Mouse (Mus musculus) C2C12 (cell line): Measurements from ENCODE around the gene Rtp4. TPM values are rescaled to one million over a fixed set of nuclear protein-coding genes. Genes with fewer than 3 reads are reported as not detected.

Experiments used
- H3K27me3 ChIP-seq: one replicate; pipeline ENCODE4 v1.6.1; 2011; ENCODE audit not compliant: control insufficient read depth, insufficient read depth, insufficient read length
- H3K36me3 ChIP-seq: one replicate; pipeline ENCODE4 v1.6.1; 2011; ENCODE audit not compliant: control insufficient read depth, insufficient read depth
- H3K4me3 ChIP-seq: one replicate; pipeline ENCODE4 v1.5.1; 2011; ENCODE audit warnings: mild to moderate bottlenecking, control low read depth; ENCODE audit not compliant: poor library complexity, insufficient read depth, severe bottlenecking
- H3K79me2 ChIP-seq: one replicate; pipeline ENCODE4 v1.6.1; 2011; ENCODE audit not compliant: control insufficient read depth, insufficient read depth
- H3K79me3 ChIP-seq: one replicate; pipeline ENCODE4 v1.6.1; 2011; ENCODE audit warnings: low read depth, control low read depth
- H3ac ChIP-seq: one replicate; pipeline ENCODE3; 2011; ENCODE audit warnings: low read depth; ENCODE audit not compliant: control insufficient read depth, insufficient read length
- CEBPB ChIP-seq: IDR thresholded peaks from one replicate; pipeline ENCODE4 v1.6.1; 2011; ENCODE audit warnings: low read depth, mild to moderate bottlenecking, control low read depth, moderate library complexity
- CTCF ChIP-seq: IDR thresholded peaks from one replicate; pipeline ENCODE4 v1.5.1; 2011; ENCODE audit not compliant: control insufficient read depth, insufficient read depth, insufficient read length
- FOSL1 ChIP-seq: IDR thresholded peaks from one replicate; pipeline ENCODE4 v1.8.0; 2011; ENCODE audit warnings: mild to moderate bottlenecking, low read length; ENCODE audit not compliant: poor library complexity, insufficient read depth, severe bottlenecking
- MAX ChIP-seq: IDR thresholded peaks from one replicate; pipeline ENCODE4 v1.6.1; 2011; ENCODE audit warnings: mild to moderate bottlenecking, control low read depth
- MYOD1 ChIP-seq: IDR thresholded peaks from one replicate; pipeline ENCODE4 v1.6.1; 2011; ENCODE audit warnings: low read depth; ENCODE audit not compliant: control insufficient read depth, insufficient read length
- MYOG ChIP-seq: IDR thresholded peaks from one replicate; pipeline ENCODE4 v1.6.1; 2011; ENCODE audit not compliant: control insufficient read depth, insufficient read length; ENCODE audit errors: extremely low read depth
- USF1 ChIP-seq: IDR thresholded peaks from one replicate; pipeline ENCODE4 v1.6.1; 2011; ENCODE audit warnings: low read depth, mild to moderate bottlenecking, control low read depth, moderate library complexity
- polyA plus RNA-seq: library from polyadenylated mRNA; unstranded; fragments of >200 nt; fragmentation: generic; extraction: Trizol; gene quantifications from one replicate; pipeline ENCODE4 v1.2.1, GENCODE M21; 2012; ENCODE audit warnings: missing spikeins

Rtp4 gene
- polyA plus RNA-seq, 1 experiment, result 0.69 TPM

DNA sequence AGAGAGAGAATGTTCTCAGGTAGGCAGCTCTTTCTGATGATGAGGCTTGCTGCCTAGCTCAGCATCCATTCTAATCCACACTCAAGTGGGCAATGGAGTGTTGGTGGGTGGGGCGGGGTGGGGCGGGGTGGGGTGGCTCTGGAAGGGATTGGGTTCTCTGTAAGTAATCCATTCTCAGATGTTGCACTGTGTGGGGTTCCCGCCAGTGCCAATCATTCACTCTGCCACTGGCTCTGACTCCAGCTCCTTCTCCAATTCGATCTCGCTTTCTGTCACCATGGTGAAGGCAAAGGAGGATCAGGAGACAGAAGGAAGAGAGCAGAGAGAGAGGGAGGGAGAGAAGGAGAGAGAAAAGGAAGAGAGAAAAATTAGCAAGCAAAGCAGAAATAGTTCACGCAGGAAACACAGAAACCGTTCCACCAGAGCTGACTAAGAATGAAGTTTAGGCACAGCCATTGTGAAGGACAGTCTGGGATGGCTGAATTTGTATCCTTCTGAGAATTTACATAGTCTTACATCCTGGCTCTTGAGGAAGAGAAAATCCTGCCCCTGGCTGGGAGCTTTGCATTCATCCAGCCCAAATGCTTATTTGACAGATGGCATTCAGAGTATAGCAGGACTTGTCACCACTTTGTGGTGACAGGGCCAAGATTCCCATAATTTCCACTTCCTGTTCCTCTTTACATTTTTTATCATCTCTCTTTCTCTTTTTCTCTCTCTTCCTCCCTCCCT lies 40.1 kb upstream of the Rtp4 start:
- TF ChIP-seq CTCF (no peak), CEBPB (no peak), MAX (no peak)
- Histone ChIP-seq H3K79me3 (no peaks in the 10 kb centered on the region), H3K36me3 (peaks cover under 1% of the 10 kb centered on the region), H3K27me3 (no peaks in the 10 kb centered on the region), H3ac (no peak overlapping the region), H3K79me2 (no peaks in the 10 kb centered on the region), H3K4me3 (no peak overlapping the region)

- Histone ChIP-seq H3K79me2 (no peaks in the 10 kb centered on the region), H3K4me3 (no peak overlapping the region), H3K36me3 (peaks cover 6% of the 10 kb centered on the region), H3ac (no peak overlapping the region), H3K27me3 (no peaks in the 10 kb centered on the region), H3K79me3 (no peaks in the 10 kb centered on the region)
- no peak for TF ChIP-seq MYOD1
- TF ChIP-seq MAX, result no peak
- no peak for TF ChIP-seq USF1
- no peak for TF ChIP-seq FOSL1
- TF ChIP-seq MYOG, result no peak
Measured at GRCm38 (mm10) chr16:23482218-23482617, 37.9 kb upstream of the Rtp4 start.

- no peak for TF ChIP-seq CEBPB
- no peak for TF ChIP-seq USF1
- TF ChIP-seq MYOG, result no peak
- no peak for TF ChIP-seq CTCF
- TF ChIP-seq MAX, result no peak
- no peak overlapping the region for H3ac ChIP-seq
- no peaks in the 10 kb centered on the region for H3K79me2 ChIP-seq
- H3K4me3 ChIP-seq, result no peak overlapping the region
- peaks cover 6% of the 10 kb centered on the region for H3K36me3 ChIP-seq
- no peaks in the 10 kb centered on the region for H3K79me3 ChIP-seq
- no peaks in the 10 kb centered on the region for H3K27me3 ChIP-seq
Measured at GRCm38 (mm10) chr16:23482846-23483245, 37.2 kb upstream of the Rtp4 start.

DNA sequence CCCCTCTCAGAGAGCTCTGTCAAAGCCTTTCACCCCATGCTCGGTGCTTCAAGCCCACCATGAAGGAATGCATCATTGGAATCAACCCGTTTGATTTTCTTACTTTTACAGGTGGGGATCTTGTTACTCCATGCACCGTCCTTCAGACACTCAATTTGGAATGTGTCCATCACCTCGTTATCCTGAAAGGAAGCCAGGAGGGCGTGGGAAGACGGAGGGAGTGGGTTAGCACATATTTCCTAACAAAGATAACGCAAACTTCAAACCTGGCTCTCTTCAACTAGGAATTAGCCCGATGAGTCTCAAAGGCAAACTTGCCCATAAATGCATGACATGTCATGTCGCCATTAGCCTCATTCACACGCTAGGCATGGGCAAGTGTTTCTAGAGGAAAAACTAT lies 36.8 kb upstream of the Rtp4 start:
- no peaks in the 10 kb centered on the region for H3K27me3 ChIP-seq
- peaks cover 6% of the 10 kb centered on the region for H3K36me3 ChIP-seq
- no peak for TF ChIP-seq MYOD1
- no peaks in the 10 kb centered on the region for H3K79me2 ChIP-seq
- no peak overlapping the region for H3ac ChIP-seq
- no peaks in the 10 kb centered on the region for H3K79me3 ChIP-seq
- no peak overlapping the region for H3K4me3 ChIP-seq

DNA sequence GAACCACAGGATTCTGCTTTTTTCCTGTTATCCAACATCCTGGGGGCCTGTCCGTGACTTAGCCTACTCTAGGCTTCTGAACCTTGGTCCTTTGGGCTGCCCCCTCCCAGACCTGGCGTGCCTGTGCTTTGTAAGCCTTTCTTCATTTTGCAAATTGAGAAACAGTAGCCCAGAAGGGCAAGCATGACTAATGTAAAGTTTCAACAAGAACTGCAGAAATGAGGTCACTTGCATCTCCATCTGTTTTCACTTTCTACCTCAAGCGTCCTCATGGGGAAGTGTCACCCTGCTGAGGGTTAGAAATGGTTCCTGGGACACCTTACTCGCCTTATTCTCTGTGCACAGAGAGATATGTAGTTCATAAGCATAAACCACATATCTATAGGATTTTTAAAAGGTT lies 27.3 kb upstream of the Rtp4 start:
- Histone ChIP-seq H3K79me3 (no peaks in the 10 kb centered on the region), H3K4me3 (no peak overlapping the region), H3K36me3 (no peaks in the 10 kb centered on the region), H3K27me3 (no peaks in the 10 kb centered on the region), H3K79me2 (no peaks in the 10 kb centered on the region), H3ac (no peak overlapping the region)
- TF ChIP-seq CEBPB (no peak), USF1 (no peak), MAX (no peak), FOSL1 (no peak), MYOG (no peak), CTCF (no peak), MYOD1 (no peak)

- Histone ChIP-seq H3K36me3 (no peaks in the 10 kb centered on the region), H3ac (no peak overlapping the region), H3K27me3 (no peaks in the 10 kb centered on the region), H3K4me3 (no peak overlapping the region), H3K79me3 (no peaks in the 10 kb centered on the region), H3K79me2 (no peaks in the 10 kb centered on the region)
- TF ChIP-seq MYOD1 (no peak), CEBPB (no peak), USF1 (no peak), FOSL1 (no peak), CTCF (no peak), MYOG (no peak), MAX (no peak)
Measured at GRCm38 (mm10) chr16:23496245-23496924, 23.7 kb upstream of the Rtp4 start.
